Mouse (Mus musculus) urinary bladder, adult 2 months (tissue): ENCODE results near the gene Sgf29. TPM values are rescaled to one million over a fixed set of nuclear protein-coding genes. Genes with fewer than 3 reads are reported as not detected.
"Not testable (repeated sequence)": the region's sequence is repeated elsewhere in the genome, so short reads cannot be mapped to it uniquely, and the experiment has no call there.

Source experiments
- DNase-seq: peaks from one replicate; pipeline ENCODE4 v3.0.0; 2022; ENCODE audit warnings: low spot score
- polyA plus RNA-seq: library from polyadenylated mRNA; depleted of rRNA; stranded (reverse); fragments of >200 nt; gene quantifications from 2 replicates; pipeline ENCODE4 v1.2.3, GENCODE M21; 2012

The Sgf29 gene
- polyA plus RNA-seq, 1 experiment: 27.7 TPM

GRCm38 (mm10) chr7:126636733-126637520 is 12.2 kb upstream of the Sgf29 start:
- no peak for DNase-seq

DNA sequence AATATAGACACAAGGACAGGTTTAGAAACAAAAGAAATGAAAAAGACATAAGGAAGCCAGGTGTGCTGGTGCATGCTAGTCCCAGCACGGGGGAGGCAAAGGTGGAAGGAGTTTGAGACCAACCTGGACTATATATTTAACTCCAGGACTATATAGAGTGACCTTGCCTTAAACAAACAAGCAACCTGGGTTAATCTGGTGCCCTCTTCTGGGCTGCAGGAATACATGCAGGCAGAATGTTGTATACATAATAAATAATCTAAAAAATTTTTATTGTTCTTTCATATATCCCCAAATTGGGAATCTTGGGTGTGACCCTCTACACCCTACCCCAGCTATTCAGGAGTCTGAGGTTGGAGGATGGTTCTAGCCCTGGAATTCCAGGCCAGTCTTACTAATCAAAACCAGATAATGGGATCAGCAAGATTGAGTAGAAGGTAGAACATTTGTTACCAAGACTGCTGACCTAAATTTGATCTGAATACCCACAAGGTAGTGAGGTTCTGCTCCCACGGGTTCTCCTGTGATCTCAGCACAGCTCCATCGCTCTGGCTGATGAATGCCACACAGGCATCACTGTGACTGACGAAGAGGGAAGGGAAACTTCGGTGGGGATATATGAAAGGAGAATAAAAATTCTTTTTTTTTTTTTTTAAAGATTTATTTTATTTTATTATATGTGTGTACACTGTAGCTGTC is 6.4 kb upstream of the Sgf29 start:
- no peak for DNase-seq

DNA sequence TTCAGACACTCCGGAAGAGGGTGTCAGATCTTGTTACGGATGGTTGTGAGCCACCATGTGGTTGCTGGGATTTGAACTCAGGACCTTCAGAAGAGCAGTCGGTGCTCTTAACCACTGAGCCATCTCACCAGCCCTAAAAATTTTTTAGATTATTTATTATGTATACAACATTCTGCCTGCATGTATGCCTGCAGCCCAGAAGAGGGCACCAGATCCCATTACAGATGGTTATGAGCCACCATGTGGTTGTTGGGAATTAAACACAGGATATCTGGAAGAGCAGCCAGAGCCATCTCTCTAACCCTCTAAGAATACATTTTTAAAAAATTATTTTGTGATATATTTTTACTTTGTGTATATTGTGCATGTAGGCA is 5.9 kb upstream of the Sgf29 start:
- not testable (repeated sequence) for DNase-seq

- DNase-seq: no peak
Measured at GRCm38 (mm10) chr7:126644345-126644744, 4.8 kb upstream of the Sgf29 start.

DNA sequence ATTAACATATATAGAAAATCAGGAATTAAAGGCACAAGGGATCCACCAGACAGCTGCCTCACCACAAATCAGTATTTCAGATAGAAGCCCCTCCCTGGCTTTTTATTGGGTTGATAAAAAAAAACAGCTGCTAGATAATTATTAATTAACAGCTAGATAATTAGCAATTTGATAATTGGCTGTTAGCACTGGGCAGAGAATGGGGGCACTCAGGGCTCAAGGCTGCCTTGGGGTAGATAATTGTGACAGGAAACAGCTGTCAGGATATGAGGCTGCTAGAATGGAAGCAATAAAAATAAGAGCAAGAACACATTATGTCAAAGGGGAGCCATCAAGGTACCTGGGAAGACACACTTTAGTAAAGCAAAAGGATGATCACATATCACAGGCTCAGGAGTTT is 4.2 kb upstream of the Sgf29 start:
- no peak for DNase-seq

- no peak for DNase-seq
Measured at GRCm38 (mm10) chr7:126645708-126646107, 3.4 kb upstream of the Sgf29 start.

DNA sequence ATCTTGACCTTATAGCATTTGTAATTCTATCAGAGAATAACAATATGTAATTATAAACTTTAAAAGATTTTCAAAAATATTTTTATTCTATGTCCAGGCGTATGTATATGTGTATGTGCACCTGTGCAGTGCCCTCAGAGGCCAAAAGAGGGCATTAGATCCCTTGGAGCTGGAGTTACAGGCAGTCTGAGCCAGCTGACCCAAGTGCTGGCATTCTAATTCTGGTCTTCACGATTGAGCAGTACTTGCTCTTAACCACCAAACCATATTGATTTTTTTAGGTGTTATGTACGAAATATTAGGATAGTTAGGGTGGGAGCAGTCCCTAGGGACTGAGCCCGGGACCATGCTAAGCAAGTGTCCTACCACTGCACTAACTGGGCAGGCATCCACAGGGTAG is 623 bp upstream of the Sgf29 start:
- DNase-seq: no peak

GRCm38 (mm10) chr7:126650852-126651251 is 1.7 kb downstream of the Sgf29 start:
- no peak for DNase-seq

GRCm38 (mm10) chr7:126653991-126654390 is 4.9 kb downstream of the Sgf29 start:
- no peak for DNase-seq

GRCm38 (mm10) chr7:126655695-126656094 is 6.6 kb downstream of the Sgf29 start:
- DNase-seq: no peak

GRCm38 (mm10) chr7:126657522-126657921 is 8.4 kb downstream of the Sgf29 start:
- no peak for DNase-seq

GRCm38 (mm10) chr7:126659771-126660170 is 10.7 kb downstream of the Sgf29 start:
- DNase-seq: no peak

DNA sequence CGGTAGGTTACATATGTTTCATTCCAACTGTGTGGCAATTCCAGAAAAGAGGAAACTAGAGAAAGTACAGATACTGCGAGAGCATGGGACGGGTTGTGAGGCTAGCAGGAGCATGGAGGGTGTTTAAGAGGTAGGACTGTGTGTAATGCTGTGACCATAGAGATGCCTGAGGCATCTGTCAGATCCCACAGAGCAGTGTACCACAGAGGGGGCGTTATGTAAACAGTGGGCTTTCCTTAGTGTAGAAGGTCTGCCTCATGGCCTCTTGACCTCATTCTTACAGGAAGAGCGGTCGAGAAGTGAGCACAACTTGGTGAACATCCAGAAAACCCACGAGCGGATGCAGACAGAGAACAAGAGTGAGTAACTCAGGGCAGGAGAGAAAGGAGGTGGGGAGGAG is 14.5 kb downstream of the Sgf29 start:
- DNase-seq: no peak

DNA sequence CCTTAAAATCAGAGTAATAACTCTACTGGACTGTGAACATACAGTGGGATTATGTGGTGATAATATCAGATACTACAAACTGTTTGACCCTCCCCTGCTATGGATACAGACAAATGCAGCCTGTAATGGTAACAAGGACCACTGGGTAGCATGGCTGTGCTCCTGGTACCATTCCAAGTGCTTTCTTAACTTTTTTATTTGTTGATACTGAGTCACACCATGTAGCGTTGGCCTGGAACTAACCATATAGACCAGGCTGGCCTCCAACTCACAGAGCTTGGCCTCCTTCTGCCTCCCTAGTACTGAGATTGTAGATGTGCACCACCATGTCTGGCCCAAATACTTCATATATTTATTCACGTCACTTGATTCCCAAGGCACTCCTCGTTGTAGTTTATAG is 16.2 kb downstream of the Sgf29 start:
- no peak for DNase-seq

GRCm38 (mm10) chr7:126667495-126668090 is 18.5 kb downstream of the Sgf29 start:
- DNase-seq: no peak

DNA sequence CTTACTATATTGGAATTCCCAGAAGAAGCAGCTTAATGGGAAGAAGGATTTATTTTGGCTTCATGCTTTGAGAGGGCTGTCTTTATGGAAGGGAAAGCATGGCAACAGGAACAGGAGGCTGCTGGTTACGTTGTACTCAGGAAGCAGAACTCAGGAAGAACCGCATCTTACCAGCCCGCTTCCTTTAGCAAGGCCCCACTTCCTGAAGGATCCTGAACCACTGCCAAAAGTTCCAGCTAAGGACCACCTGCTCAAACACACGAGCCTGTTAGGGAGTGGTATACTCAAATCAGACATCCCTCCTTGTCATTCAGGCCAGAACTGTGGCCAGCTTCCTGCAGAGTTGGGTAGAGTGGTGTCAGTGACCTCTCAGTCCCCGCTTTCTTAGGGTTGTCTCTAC is 19.3 kb downstream of the Sgf29 start:
- no peak for DNase-seq

- DNase-seq: no peak
Measured at GRCm38 (mm10) chr7:126670152-126670551, 21.0 kb downstream of the Sgf29 start.

- DNase-seq: no peak
Measured at GRCm38 (mm10) chr7:126672111-126672510, 23.0 kb downstream of the Sgf29 start.

DNA sequence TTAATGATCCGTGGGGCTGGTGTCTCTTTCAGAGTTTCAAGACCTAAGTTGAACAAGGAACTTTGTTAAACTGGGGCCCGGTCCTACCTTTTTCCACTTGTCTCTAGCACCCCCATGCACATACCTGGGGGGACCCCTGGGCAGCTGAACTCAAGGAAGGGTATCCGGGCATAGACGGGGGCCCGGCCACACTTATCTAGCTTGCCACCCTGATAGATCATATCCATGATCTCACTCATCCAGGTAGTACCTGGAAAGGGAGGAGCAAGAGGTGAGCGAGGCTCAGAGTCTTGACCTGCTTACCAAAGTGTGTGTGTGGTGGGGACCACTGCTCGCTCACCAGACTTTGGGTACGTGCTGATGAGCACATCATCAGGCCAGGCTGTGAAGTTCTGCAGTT is 26.0 kb downstream of the Sgf29 start:
- DNase-seq: no peak

- no peak for DNase-seq
Measured at GRCm38 (mm10) chr7:126676207-126676606, 27.1 kb downstream of the Sgf29 start, which contains the start of gene Sult1a1. Gene Sult1a1 (minus strand): TSS chr7:126676432.

DNA sequence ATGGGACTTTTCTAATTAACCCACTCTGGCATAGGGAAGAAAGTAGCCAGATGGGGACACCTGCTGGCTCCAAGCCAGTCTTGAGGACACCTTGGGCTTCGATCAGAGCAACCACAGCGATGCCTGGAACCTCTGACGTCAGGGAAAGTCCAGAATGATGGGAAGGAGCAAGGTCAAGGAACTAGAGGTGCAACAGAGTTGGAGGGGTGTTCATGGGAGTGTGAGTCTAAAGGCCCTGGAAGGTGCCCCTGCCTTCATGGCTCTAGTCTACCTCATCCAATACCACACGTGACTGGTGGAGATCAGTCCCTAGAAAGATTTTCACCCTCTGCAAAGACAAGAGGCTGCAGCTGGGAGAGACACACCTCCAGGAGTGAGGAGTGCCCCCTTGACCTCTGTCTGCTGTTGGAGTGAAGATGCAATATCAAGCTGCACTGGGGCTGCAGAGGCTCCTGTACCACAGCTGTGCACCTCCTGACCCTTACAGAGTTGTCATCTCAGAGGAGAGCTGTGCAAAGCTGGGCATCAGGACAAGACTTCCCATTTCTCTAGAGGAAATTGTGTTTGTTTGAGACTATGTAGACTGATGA is 27.6 kb downstream of the Sgf29 start:
- no peak for DNase-seq

DNA sequence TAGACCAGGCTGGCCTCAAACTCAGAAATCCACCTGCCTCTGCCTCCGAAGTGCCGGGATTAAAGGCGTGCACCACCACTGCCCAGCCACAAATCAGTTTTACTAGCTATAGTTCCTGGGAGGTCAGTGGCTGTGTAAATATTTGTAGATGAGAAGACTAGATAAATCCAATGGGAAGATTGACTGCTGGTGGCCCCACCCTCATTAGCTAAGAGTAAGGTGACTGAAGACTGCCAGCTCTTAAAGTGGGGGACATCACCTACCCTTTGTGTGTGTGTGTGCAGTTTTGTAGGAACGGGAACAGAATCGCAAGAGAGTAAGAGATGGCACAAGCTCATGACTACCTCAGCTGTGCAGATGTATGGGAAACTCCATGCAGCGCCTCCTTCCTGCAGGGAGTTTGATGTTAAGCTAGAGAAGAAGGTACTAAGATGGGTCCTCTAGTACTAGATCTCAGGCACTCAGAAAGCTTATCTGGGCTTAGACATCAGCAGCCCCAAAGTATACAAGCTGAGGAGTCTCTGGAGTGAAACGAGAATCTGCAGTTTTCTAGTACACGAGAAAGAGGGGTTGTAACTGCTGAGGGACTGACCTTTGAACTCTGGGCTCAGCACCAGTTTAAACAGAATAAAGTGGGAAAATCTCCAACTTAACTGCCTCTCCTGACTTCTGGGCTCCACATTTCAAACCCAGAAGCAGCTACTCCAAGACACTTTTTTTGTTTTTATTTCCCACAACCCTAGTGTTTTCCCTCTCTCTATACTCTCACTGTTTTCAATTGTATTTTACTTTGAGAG is 29.6 kb downstream of the Sgf29 start:
- no peak for DNase-seq
